Mouse (Mus musculus): ENCODE data around the gene Anp32e. TPM values are rescaled to one million over a fixed set of nuclear protein-coding genes. Genes with fewer than 3 reads are reported as not detected.

Gene Anp32e
- polyA plus RNA-seq, 1 experiment from 2014 or later, result 37.1 TPM

GRCm38 (mm10) chr3:95987386-95988110, 58.5 kb downstream of the Anp32e start:
- H3K27ac ChIP-seq, result no peak overlapping the region
- H3K4me1 ChIP-seq (replicated peaks; ENCODE audit: control insufficient read depth, insufficient read depth, low read length), result peaks cover 33% of the 10 kb centered on the region
- ATAC-seq (ENCODE audit: low FRiP score) (no peak), DNase-seq (ENCODE audit: low spot score) (no peak)
- no peak overlapping the region for H3K4me2 ChIP-seq (replicated peaks)
- H3K9ac ChIP-seq, result no peak overlapping the region
- peaks cover 55% of the 10 kb centered on the region for H3K36me3 ChIP-seq (replicated peaks; ENCODE audit: control insufficient read depth, insufficient read depth)
- 76% methylated on average over 6 of the region's 6 CpGs for WGBS
- H3K27me3 ChIP-seq (ENCODE audit: control insufficient read depth, insufficient read depth, low read length), result no peaks in the 10 kb centered on the region
- no peak overlapping the region for H3K4me3 ChIP-seq (replicated peaks; ENCODE audit: low read length)
- no peaks in the 10 kb centered on the region for H3K9me3 ChIP-seq (ENCODE audit: control insufficient read depth, low read length)

DNA sequence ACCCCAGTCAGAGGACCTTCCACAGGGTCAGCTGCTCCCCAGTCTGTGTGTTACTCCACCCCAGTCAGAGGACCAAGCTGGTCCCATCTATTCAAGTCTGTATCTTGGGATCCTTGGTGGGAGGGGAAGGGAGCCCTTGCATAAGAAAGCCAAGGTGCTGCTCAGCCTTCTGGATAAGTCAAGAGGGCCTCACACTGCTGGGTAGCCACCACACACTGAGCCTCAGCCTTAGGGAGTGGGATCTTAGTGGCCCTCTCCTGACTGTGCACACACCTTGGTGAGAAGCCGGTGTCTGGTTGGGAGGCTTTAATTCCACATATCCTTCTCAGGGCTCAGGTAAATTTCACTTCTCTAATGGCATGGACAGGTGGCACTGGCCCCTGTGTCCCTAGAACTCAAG, 59.1 kb downstream of the Anp32e start:
- Histone ChIP-seq H3K4me1 (replicated peaks; ENCODE audit: control insufficient read depth, insufficient read depth, low read length) (peaks cover 39% of the 10 kb centered on the region), H3K9me3 (ENCODE audit: control insufficient read depth, low read length) (no peaks in the 10 kb centered on the region), H3K4me3 (replicated peaks; ENCODE audit: low read length) (no peak overlapping the region), H3K27me3 (ENCODE audit: control insufficient read depth, insufficient read depth, low read length) (no peaks in the 10 kb centered on the region), H3K36me3 (replicated peaks; ENCODE audit: control insufficient read depth, insufficient read depth) (peaks cover 58% of the 10 kb centered on the region), H3K4me2 (replicated peaks) (no peak overlapping the region), H3K9ac (no peak overlapping the region), H3K27ac (no peak overlapping the region)
- 95% methylated on average over 1 of the region's 1 CpGs for WGBS
- no peak for DNase-seq (ENCODE audit: low spot score)
- ATAC-seq (ENCODE audit: low FRiP score), result no peak

- no peak for ATAC-seq (ENCODE audit: low FRiP score)
- H3K27me3 ChIP-seq (ENCODE audit: control insufficient read depth, insufficient read depth, low read length), result no peaks in the 10 kb centered on the region
- DNase-seq (ENCODE audit: low spot score), result no peak
- peaks cover 58% of the 10 kb centered on the region for H3K36me3 ChIP-seq (replicated peaks; ENCODE audit: control insufficient read depth, insufficient read depth)
- H3K4me3 ChIP-seq (replicated peaks; ENCODE audit: low read length), result no peak overlapping the region
- H3K27ac ChIP-seq, result no peak overlapping the region
- no peak overlapping the region for H3K9ac ChIP-seq
- peaks cover 47% of the 10 kb centered on the region for H3K4me1 ChIP-seq (replicated peaks; ENCODE audit: control insufficient read depth, insufficient read depth, low read length)
- WGBS, result 57% methylated on average over 10 of the region's 10 CpGs
- no peaks in the 10 kb centered on the region for H3K9me3 ChIP-seq (ENCODE audit: control insufficient read depth, low read length)
- no peak overlapping the region for H3K4me2 ChIP-seq (replicated peaks)
Measured at GRCm38 (mm10) chr3:95988969-95989368, 59.9 kb downstream of the Anp32e start.

- no peak overlapping the region for H3K9ac ChIP-seq
- DNase-seq (ENCODE audit: low spot score), result no peak
- 90% methylated on average over 12 of the region's 12 CpGs for WGBS
- ATAC-seq (ENCODE audit: low FRiP score), result no peak
- H3K36me3 ChIP-seq (replicated peaks; ENCODE audit: control insufficient read depth, insufficient read depth), result peaks cover 58% of the 10 kb centered on the region
- H3K27me3 ChIP-seq (ENCODE audit: control insufficient read depth, insufficient read depth, low read length), result no peaks in the 10 kb centered on the region
- peaks cover 46% of the 10 kb centered on the region for H3K4me1 ChIP-seq (replicated peaks; ENCODE audit: control insufficient read depth, insufficient read depth, low read length)
- no peak overlapping the region for H3K4me3 ChIP-seq (replicated peaks; ENCODE audit: low read length)
- no peak overlapping the region for H3K27ac ChIP-seq
- H3K4me2 ChIP-seq (replicated peaks), result no peak overlapping the region
- no peaks in the 10 kb centered on the region for H3K9me3 ChIP-seq (ENCODE audit: control insufficient read depth, low read length)
Measured at GRCm38 (mm10) chr3:95990413-95990941, 61.4 kb downstream of the Anp32e start.

DNA sequence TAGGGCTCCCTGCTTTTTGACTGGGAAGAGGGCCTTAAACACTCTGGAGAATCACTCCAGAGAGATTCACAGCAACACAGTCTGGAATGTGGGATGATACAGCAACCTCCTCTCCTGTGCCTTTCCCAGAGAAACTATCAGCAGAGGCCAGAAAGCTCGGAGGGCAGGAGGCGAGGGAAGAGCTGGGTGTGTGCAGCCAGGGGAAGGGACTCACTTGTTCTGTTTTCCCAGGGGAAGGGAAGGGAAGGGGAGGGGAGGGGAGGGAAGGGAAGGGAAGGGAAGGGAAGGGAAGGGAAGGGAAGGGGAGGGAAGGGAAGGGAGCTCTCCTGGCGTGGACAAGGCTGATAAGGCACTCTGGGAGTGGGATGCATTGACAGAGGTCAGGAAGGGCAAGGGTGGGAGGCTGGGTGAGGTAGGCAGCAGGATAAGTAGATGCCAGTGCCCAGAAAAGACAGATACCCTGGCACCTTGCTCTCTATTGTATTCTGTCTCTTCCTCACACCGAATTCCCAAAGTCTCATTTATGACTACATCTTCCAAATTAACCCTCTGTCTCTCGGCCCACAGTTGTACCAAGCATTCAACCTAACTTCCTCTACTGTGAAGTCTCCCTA, 64.1 kb downstream of the Anp32e start:
- H3K4me1 ChIP-seq (replicated peaks; ENCODE audit: control insufficient read depth, insufficient read depth, low read length), result peaks cover 49% of the 10 kb centered on the region
- H3K36me3 ChIP-seq (replicated peaks; ENCODE audit: control insufficient read depth, insufficient read depth), result peaks cover 47% of the 10 kb centered on the region
- H3K4me2 ChIP-seq (replicated peaks), result peak overlapping the region; percentile 73
- peak overlapping the region; percentile 89 for H3K4me3 ChIP-seq (replicated peaks; ENCODE audit: low read length)
- WGBS, result 31% methylated on average over 5 of the region's 5 CpGs
- H3K9ac ChIP-seq, result peak overlapping the region; percentile 98
- no peak for DNase-seq (ENCODE audit: low spot score)
- peak overlapping the region; percentile 99 for H3K27ac ChIP-seq
- no peak for ATAC-seq (ENCODE audit: low FRiP score)
- no peaks in the 10 kb centered on the region for H3K27me3 ChIP-seq (ENCODE audit: control insufficient read depth, insufficient read depth, low read length)
- H3K9me3 ChIP-seq (ENCODE audit: control insufficient read depth, low read length), result no peaks in the 10 kb centered on the region

DNA sequence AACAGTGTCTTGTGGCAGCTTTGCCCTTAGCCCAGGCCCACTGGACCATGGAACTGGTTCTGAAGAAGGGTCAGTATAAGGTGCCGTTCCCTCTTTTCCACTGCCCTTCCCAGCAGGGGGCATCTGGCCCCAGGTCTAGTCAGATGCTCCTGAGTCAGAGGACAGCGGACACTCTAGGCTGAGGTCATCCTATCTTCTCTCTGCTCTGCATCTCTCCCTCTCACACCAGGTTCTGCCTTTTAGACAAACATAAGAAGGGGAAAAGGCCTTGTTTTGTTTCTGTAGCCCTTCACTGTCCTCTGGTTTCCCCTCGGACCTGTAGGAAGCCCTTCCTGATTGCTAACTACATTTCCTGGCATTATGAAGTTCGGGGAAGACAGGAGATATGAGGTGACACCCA, 64.8 kb downstream of the Anp32e start:
- Histone ChIP-seq H3K9ac (peak overlapping the region; percentile 98), H3K27me3 (ENCODE audit: control insufficient read depth, insufficient read depth, low read length) (no peaks in the 10 kb centered on the region), H3K27ac (peak overlapping the region; percentile 99), H3K9me3 (ENCODE audit: control insufficient read depth, low read length) (no peaks in the 10 kb centered on the region), H3K4me3 (replicated peaks; ENCODE audit: low read length) (peak overlapping the region; percentile 89), H3K4me1 (replicated peaks; ENCODE audit: control insufficient read depth, insufficient read depth, low read length) (peaks cover 49% of the 10 kb centered on the region), H3K36me3 (replicated peaks; ENCODE audit: control insufficient read depth, insufficient read depth) (peaks cover 39% of the 10 kb centered on the region), H3K4me2 (replicated peaks) (peak overlapping the region; percentile 73)
- DNase-seq (ENCODE audit: low spot score), result no peak
- 23% methylated on average over 4 of the region's 4 CpGs for WGBS
- no peak for ATAC-seq (ENCODE audit: low FRiP score)

GRCm38 (mm10) chr3:95994381-95994846, 65.4 kb downstream of the Anp32e start:
- no peaks in the 10 kb centered on the region for H3K27me3 ChIP-seq (ENCODE audit: control insufficient read depth, insufficient read depth, low read length)
- peaks cover 49% of the 10 kb centered on the region for H3K4me1 ChIP-seq (replicated peaks; ENCODE audit: control insufficient read depth, insufficient read depth, low read length)
- peak overlapping the region; percentile 89 for H3K4me3 ChIP-seq (replicated peaks; ENCODE audit: low read length)
- peaks cover 34% of the 10 kb centered on the region for H3K36me3 ChIP-seq (replicated peaks; ENCODE audit: control insufficient read depth, insufficient read depth)
- DNase-seq (ENCODE audit: low spot score) (no peak), ATAC-seq (ENCODE audit: low FRiP score) (no peak)
- WGBS, result 6% methylated on average over 6 of the region's 6 CpGs
- peak overlapping the region; percentile 99 for H3K27ac ChIP-seq
- peak overlapping the region; percentile 73 for H3K4me2 ChIP-seq (replicated peaks)
- H3K9me3 ChIP-seq (ENCODE audit: control insufficient read depth, low read length), result no peaks in the 10 kb centered on the region
- peak overlapping the region; percentile 98 for H3K9ac ChIP-seq

DNA sequence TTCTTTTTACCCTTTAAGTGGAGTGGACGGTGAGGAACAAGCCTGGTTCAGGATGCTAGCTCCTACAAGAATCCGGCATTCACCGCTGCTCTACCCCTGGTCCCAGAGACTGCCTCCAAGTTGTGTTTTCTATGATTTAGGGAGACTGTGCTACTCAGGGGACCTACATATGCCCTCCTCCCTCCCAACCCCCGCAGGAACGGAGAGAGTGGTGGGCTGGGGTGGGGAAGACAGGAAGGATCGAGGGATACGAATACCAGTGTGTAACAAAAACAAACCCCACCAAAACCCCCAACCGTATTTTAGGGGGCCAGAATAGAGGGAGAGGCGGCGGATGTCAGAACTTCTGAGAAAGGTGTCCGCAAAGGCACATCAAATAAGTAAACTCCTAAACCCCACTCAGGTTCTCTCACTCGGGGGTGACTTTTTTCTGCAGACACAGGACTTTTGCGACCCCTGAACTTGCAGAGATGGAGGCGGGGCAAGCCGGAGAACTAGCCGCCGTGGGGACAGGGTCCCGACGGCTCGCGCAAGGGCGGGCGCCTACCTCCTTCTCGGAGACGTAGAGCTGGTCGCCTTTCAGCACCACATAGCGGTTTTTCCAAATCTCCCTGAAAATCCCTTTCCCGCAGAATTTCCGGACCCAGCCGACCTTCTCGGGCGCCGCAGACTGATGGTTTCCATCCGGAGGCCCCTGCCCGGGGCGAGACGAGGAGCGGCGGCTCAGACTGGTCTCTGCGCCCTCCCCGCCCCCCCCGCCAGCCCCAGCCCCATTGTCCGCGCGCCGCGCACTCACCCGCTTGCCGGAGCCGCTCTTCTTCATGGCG, 66.1 kb downstream of the Anp32e start:
- peak; percentile 73 for ATAC-seq (ENCODE audit: low FRiP score)
- H3K4me1 ChIP-seq (replicated peaks; ENCODE audit: control insufficient read depth, insufficient read depth, low read length), result peaks cover 49% of the 10 kb centered on the region

More for the DNA sequence above, 66.1 kb downstream of the Anp32e start:
- peak overlapping the region; percentile 99 for H3K27ac ChIP-seq
- H3K9ac ChIP-seq, result peak overlapping the region; percentile 98
- no peaks in the 10 kb centered on the region for H3K9me3 ChIP-seq (ENCODE audit: control insufficient read depth, low read length)
- no peaks in the 10 kb centered on the region for H3K27me3 ChIP-seq (ENCODE audit: control insufficient read depth, insufficient read depth, low read length)
- peak overlapping the region; percentile 89 for H3K4me3 ChIP-seq (replicated peaks; ENCODE audit: low read length)
- H3K36me3 ChIP-seq (replicated peaks; ENCODE audit: control insufficient read depth, insufficient read depth), result peaks cover 33% of the 10 kb centered on the region
- H3K4me2 ChIP-seq (replicated peaks), result peak overlapping the region; percentile 73
- WGBS, result under 1% methylated on average over 46 of the region's 51 CpGs
- DNase-seq (ENCODE audit: low spot score), result peak; percentile 48

Data from hindbrain, embryonic 14.5 days (tissue).